Mouse (Mus musculus) lung, embryonic 16.5 days (tissue): Measurements from ENCODE around the gene Map3k7cl. TPM values are rescaled to one million over a fixed set of nuclear protein-coding genes. Genes with fewer than 3 reads are reported as not detected.

Experiments
- ATAC-seq: fragments of 200-750 bp; cut with Nextera tagmentation; 2 replicates; pipeline ENCODE4 v1.8.0; 2017; ENCODE audit warnings: low read depth, mild to moderate bottlenecking, moderate library complexity
- H3K27ac ChIP-seq: fragments of 300-500 bp; sonication (generic); 2 replicates; pipeline ENCODE4 v1.5.1; 2014; ENCODE audit warnings: mild to moderate bottlenecking, control low read depth, low read length
- H3K27me3 ChIP-seq: fragments of 300-500 bp; sonication (generic); 2 replicates; pipeline ENCODE4 v1.6.1; 2014; ENCODE audit warnings: low read depth, low read length, mixed read lengths; ENCODE audit not compliant: control insufficient read depth, insufficient read depth
- H3K36me3 ChIP-seq: fragments of 300-500 bp; sonication (generic); 2 replicates; pipeline ENCODE4 v1.6.1; 2014; ENCODE audit warnings: low read length; ENCODE audit not compliant: control insufficient read depth, insufficient read depth
- H3K4me1 ChIP-seq: fragments of 300-500 bp; sonication (generic); replicated peaks from 2 replicates; pipeline ENCODE4 v1.6.1; 2014; ENCODE audit warnings: low read length, mixed read lengths; ENCODE audit not compliant: control insufficient read depth, insufficient read depth
- H3K4me2 ChIP-seq: fragments of 300-500 bp; sonication (generic); 2 replicates; pipeline ENCODE4 v1.6.1; 2014; ENCODE audit warnings: low read depth, low read length, control low read depth
- H3K4me3 ChIP-seq: fragments of 300-500 bp; sonication (generic); 2 replicates; pipeline ENCODE4 v1.5.1; 2014; ENCODE audit warnings: mild to moderate bottlenecking, low read length, control low read depth
- H3K9ac ChIP-seq: fragments of 300-500 bp; sonication (generic); 2 replicates; pipeline ENCODE4 v1.6.1; 2014; ENCODE audit warnings: low read length, control low read depth
- H3K9me3 ChIP-seq: fragments of 300-500 bp; sonication (generic); 2 replicates; pipeline ENCODE4 v1.6.1; 2016; ENCODE audit warnings: low read length; ENCODE audit not compliant: control insufficient read depth
- whole genome bisulfite sequencing: fragments of 180-500 bp; shearing (Covaris S2); extraction: QIAGEN DNeasy Blood & Tissue Kit; methylation state at CpG from one replicate; pipeline ENCODE4 v1.1.7; 2014; 5-methylcytosine and 5-hydroxymethylcytosine counted together
- polyA plus RNA-seq: library from polyadenylated mRNA; unstranded; fragments of >200 nt; fragmentation: Nextera tagmentation; extraction: Ambion mirVana; gene quantifications from 2 replicates; pipeline ENCODE4 v1.2.1, GENCODE M21; 2015

The Map3k7cl gene
- 0.70 and 0.82 TPM in 2 replicates for polyA plus RNA-seq

DNA sequence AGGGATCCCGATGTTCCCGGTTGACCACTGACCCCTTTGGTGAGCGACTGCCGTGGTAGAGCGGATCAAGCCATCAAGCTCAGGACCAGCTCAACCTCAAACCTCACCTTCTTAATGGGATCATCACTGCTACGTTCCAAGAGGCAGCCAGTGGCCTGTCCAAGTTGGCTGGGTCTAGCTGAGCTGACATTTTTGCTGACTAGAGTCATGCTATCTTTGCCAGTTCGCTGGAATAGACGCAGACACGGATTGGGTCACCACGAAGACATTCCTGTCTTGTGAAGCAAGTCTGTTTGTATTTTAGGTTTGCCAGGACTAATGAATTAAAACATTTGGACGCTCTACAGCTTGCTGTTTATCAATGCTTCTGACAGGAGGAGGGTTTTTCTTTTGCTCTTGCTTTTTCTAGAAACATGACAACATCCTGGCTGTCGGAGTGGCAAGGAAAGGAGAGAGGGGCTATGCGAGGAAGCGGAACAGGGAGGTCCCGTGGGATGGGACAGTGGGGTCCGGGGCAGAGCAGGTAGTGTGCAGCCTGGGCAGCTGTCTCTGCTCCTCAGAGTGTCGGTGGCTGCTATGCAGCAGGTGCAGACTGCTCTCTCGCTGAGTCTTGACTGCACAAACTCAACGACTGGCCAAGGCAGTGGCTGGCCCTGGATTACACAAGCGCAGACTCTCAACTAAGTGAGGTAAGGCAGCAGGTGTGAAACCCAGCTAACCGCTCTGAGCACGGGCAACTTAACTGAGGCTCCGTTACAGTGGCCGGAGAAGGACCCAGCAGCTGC lies at the start of gene Map3k7cl:
Gene Map3k7cl (plus strand): TSS at position 424 of the 785 bp plus-strand sequence.
- Histone ChIP-seq H3K9ac (no peak within 1 kb of the TSS), H3K27ac (0 out of 2 replicates have a peak within 1 kb of the TSS, but pooled peaks have one; percentile 34), H3K4me1 (peaks cover 7% of the 10 kb centered on the region), H3K4me3 (0 out of 2 replicates have a peak within 1 kb of the TSS, but pooled peaks have one; percentile 8), H3K4me2 (peak within 1 kb of the TSS; percentile 10; the same call in 1 of the 2 replicates), H3K9me3 (no peaks in the 10 kb centered on the region), H3K27me3 (no peaks in the 10 kb centered on the region), H3K36me3 (no peaks in the 10 kb centered on the region)
- 62% methylated on average over 24 of the region's 24 CpGs for WGBS
- ATAC-seq, result peak; percentile 80

DNA sequence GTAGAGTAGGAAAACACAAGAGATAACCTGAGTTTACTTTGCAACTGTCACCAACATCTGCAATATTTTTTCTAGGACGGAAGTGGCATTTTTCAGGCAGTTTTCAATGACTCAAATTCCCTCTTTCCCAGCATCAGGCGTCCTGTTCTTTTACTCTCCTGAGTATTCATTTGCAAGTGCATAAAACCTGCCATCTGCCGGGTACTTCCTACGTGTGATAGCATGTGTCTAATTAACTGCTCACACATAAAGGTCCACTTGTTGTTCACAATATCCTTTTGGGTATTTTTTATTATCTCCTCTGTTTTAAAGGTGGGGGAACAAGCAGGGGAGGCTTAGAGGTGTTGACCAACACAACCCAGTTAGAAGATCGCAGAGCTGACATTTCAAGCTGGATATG lies 41.4 kb upstream of the Map3k7cl start:
- 72% methylated on average over 5 of the region's 5 CpGs for WGBS
- Histone ChIP-seq H3K27ac (no peak overlapping the region), H3K4me2 (no peak overlapping the region), H3K9me3 (no peaks in the 10 kb centered on the region), H3K9ac (no peak overlapping the region), H3K27me3 (no peaks in the 10 kb centered on the region), H3K36me3 (no peaks in the 10 kb centered on the region), H3K4me3 (no peak overlapping the region), H3K4me1 (no peaks in the 10 kb centered on the region)
- no peak for ATAC-seq

DNA sequence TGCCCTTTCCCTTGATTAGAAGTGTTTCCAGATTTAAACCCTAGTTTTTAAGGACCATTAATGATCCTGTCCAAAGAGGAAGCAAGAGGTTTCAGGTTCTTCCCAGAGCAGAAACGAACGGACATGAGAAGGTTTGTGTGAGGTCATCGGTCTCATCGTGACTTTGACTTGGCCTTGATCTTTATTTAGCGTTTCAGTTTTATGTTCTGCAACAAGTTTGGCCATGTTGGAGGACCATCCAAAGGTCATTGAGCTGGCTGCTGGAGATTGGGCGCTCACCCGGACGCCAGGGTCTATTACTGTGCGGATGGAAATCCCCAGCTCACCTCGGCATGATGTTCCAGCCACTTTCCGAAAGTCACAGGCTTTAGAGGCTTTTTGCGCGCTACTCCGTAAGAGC lies 40.8 kb upstream of the Map3k7cl start:
- no peak overlapping the region for H3K4me3 ChIP-seq
- H3K27ac ChIP-seq, result no peak overlapping the region
- H3K4me2 ChIP-seq, result no peak overlapping the region
- H3K36me3 ChIP-seq, result no peaks in the 10 kb centered on the region
- no peak overlapping the region for H3K9ac ChIP-seq
- H3K4me1 ChIP-seq, result no peaks in the 10 kb centered on the region
- no peaks in the 10 kb centered on the region for H3K9me3 ChIP-seq
- ATAC-seq, result no peak
- 94% methylated on average over 14 of the region's 14 CpGs for WGBS
- H3K27me3 ChIP-seq, result no peaks in the 10 kb centered on the region

DNA sequence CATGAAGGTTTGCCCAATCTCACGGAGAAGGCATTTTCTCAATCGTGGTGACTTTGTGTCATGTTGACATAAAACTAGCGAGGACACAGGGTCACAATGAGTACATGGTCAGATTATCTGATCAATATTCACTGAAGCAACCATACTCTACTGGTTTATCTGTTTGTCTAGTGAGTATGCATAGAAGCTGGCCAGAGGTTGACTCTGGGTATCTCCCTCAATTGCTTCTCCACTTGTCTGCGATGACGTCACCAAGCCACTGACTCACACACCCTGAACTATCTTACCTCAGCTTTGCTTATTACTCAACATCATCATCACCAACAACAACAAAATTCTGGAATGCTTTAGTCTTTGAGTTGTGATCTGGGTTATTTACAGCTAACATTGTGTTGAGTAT lies 28.9 kb upstream of the Map3k7cl start:
- Histone ChIP-seq H3K36me3 (no peaks in the 10 kb centered on the region), H3K4me3 (no peak overlapping the region), H3K27ac (no peak overlapping the region), H3K27me3 (no peaks in the 10 kb centered on the region), H3K4me2 (no peak overlapping the region), H3K4me1 (no peaks in the 10 kb centered on the region), H3K9me3 (no peaks in the 10 kb centered on the region), H3K9ac (no peak overlapping the region)
- 63% methylated on average over 5 of the region's 5 CpGs for WGBS
- ATAC-seq, result no peak

DNA sequence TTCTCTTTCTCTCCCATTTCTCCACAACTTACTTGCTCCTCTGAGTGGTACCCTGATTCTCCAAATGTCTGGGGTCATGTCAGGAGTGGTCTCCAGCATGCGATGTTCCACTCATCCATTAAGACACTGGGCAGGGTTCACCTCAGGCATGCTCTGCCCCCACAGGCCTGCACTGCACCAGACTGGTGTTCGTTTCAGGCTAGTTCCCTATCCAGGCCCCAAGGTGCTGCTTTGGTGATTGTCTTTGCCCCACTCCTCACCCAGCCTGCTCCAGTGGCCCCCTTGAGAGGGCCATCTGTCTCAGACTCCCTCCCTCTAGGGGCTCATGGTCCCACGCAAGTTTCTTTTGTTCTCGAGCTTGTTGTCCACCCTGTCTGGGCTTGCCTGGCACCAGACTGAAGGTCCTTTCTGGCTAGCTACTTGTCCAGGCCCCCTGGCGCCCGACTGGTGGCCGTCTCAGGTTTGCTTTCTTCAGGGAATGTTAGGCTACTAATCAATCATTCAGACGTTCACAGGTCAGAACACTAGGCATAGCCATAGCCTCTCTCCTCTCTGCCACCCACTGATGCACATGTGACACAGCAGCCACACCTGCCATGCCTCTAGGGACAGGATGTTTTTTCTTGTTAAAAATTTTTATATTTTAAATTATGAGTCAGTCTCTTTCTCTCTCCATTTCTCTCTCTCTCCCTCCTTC lies 25.4 kb upstream of the Map3k7cl start:
- 38% methylated on average over 8 of the region's 8 CpGs for WGBS
- no peak for ATAC-seq
- H3K27me3 ChIP-seq, result no peaks in the 10 kb centered on the region

DNA sequence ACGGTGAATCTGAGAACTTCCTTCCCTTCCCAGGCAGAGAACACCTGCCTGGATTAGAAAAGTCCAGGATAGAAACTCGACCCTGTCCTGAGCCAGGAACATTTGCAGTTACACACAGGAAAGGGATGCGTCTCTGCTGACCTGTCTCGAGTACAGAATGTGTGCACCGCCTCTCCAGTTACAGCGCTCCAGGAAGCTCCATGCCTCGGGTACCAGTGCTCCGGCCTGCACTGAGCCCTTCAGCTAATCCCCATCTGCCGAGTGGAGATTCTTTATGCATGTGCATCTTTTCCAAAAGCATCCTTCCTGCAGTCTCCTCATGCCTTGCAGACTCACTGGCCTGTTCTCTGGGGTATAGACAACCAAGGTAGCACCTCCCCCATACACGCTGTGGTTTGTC lies 24.4 kb upstream of the Map3k7cl start:
- 57% methylated on average over 10 of the region's 10 CpGs for WGBS
- H3K27me3 ChIP-seq, result no peaks in the 10 kb centered on the region
- H3K9me3 ChIP-seq, result no peaks in the 10 kb centered on the region
- H3K4me3 ChIP-seq, result no peak overlapping the region
- H3K9ac ChIP-seq, result no peak overlapping the region
- no peak overlapping the region for H3K4me2 ChIP-seq
- no peak for ATAC-seq
- no peak overlapping the region for H3K27ac ChIP-seq
- H3K4me1 ChIP-seq, result no peaks in the 10 kb centered on the region
- no peaks in the 10 kb centered on the region for H3K36me3 ChIP-seq

More for the DNA sequence above, 25.4 kb upstream of the Map3k7cl start:
- H3K9me3 ChIP-seq, result no peaks in the 10 kb centered on the region
- no peak overlapping the region for H3K4me3 ChIP-seq
- no peak overlapping the region for H3K9ac ChIP-seq
- no peaks in the 10 kb centered on the region for H3K4me1 ChIP-seq
- H3K4me2 ChIP-seq, result no peak overlapping the region
- no peak overlapping the region for H3K27ac ChIP-seq
- no peaks in the 10 kb centered on the region for H3K36me3 ChIP-seq

DNA sequence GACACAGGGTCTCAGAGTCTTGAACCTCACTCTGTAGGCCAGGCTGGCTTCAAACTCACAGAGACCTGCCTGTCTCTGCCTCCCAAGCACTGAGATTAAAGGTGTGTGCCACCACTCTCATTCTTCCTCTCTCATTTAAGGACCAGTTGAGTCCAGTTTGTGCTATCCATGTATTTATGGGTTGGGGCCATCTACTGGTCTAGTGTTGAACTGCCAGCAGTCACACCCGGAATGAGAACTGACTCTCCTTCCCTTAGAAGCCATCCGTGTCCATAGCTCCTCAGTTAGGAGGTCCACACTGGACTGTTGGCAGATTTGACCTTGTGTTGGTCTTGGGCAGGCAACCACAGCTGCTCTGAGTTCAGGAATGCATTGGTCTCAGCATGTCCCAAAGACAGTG lies 4.8 kb upstream of the Map3k7cl start:
- Histone ChIP-seq H3K27me3 (no peaks in the 10 kb centered on the region), H3K4me2 (no peak overlapping the region), H3K4me3 (no peak overlapping the region), H3K9ac (no peak overlapping the region), H3K4me1 (peaks cover 3% of the 10 kb centered on the region), H3K36me3 (no peaks in the 10 kb centered on the region), H3K27ac (no peak overlapping the region), H3K9me3 (no peaks in the 10 kb centered on the region)
- no peak for ATAC-seq
- WGBS, result 39% methylated on average over 2 of the region's 2 CpGs

DNA sequence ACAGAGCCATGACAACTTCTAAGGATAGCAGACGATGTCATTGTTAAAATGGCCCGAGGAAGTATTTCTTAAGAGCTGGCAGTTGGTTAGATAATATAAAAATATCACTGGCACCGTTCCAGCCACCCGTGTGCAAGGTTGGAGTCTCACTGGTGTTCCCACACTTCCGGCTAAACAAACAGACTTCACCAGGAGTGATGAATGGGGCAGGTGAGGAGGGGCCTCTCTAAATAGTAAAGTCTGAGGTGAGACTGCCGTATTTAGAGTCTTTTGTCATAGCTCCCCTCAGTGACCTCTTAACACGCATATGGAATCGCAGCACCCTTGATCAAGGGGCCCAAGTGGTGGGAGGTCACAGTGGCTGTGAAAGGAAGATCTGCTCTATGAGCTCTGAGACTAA lies 3.2 kb downstream of the Map3k7cl start:
- Histone ChIP-seq H3K4me2 (no peak overlapping the region), H3K36me3 (no peaks in the 10 kb centered on the region), H3K4me3 (no peak overlapping the region), H3K4me1 (peaks cover 7% of the 10 kb centered on the region), H3K9me3 (no peaks in the 10 kb centered on the region), H3K27me3 (no peaks in the 10 kb centered on the region), H3K27ac (no peak overlapping the region), H3K9ac (no peak overlapping the region)
- no peak for ATAC-seq
- WGBS, result 16% methylated on average over 8 of the region's 8 CpGs

DNA sequence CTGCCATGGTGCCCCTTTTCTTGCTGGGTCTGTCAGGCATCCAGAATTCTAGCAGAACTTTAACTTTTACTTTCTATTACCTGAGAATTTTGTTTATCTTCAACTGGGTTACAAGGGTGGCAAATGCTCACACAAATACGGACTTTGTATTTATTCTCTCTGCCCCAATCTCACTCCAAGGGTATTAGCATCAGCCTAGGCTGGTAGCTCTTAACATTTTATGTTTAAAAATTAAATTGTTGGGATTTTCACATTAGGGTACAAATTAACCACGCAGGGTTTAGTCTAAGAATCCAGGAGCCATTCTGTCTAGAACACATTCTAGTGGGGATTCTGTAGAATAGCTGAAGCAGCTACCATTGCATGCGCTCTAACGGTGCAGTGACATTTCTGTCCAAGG lies 8.4 kb downstream of the Map3k7cl start:
- no peak overlapping the region for H3K9ac ChIP-seq
- 78% methylated on average over 4 of the region's 4 CpGs for WGBS
- no peak for ATAC-seq

More for the DNA sequence above, 8.4 kb downstream of the Map3k7cl start:
- Histone ChIP-seq H3K36me3 (no peaks in the 10 kb centered on the region), H3K4me2 (no peak overlapping the region), H3K9me3 (no peaks in the 10 kb centered on the region), H3K4me1 (no peaks in the 10 kb centered on the region), H3K4me3 (no peak overlapping the region), H3K27ac (no peak overlapping the region), H3K27me3 (no peaks in the 10 kb centered on the region)
